In genomic region chr1:171646429-171646940, GRCm38 (mm10) we compare ENCODE assay signal across 31 mouse cellular contexts. TPM values are rescaled to one million over a fixed set of nuclear protein-coding genes. Genes with fewer than 3 reads are reported as not detected.
DNase-seq lines count a peak whose midpoint lies in the region; ATAC-seq and TF ChIP-seq lines count a peak whose summit lies in the region.
"Had no signal": no experiment of that assay in that cellular context is flagged by ENCODE, and none has a peak within 500 bp of the region (broad histone marks: within the 10 kb centered on the region; RNA-seq: fewer than 3 reads in every experiment).

No protein-coding gene starts in this region.

- H3K9ac ChIP-seq in hindbrain, embryonic 13.5 days: no peak overlapping the region
- H3K9ac ChIP-seq: forebrain, postnatal 0 days; heart, embryonic 13.5 days; hindbrain, embryonic 12.5 days; liver, embryonic 13.5 days; lung, embryonic 15.5 days; midbrain, embryonic 12.5 days; neural tube, embryonic 13.5 days had no signal

- H3K9me3 ChIP-seq in megakaryocyte, embryonic 14.5 days: no peaks in the 10 kb centered on the region
- no peaks in the 10 kb centered on the region for H3K9me3 ChIP-seq in hindbrain, embryonic 13.5 days
- H3K9me3 ChIP-seq: heart, embryonic 13.5 days; hindbrain, embryonic 12.5 days; liver, embryonic 13.5 days; lung, embryonic 15.5 days; midbrain, embryonic 12.5 days; neural tube, embryonic 13.5 days had no signal

- H3K27ac ChIP-seq in spleen, adult 2 months (ENCODE audit: insufficient read depth, low read length): peak overlapping the region; percentile 87
- peak overlapping the region; percentile 70 for H3K27ac ChIP-seq in bone marrow macrophage, adult 2 months (ENCODE audit: insufficient read depth, low read depth, low read length)
- no peak overlapping the region for H3K27ac ChIP-seq in hindbrain, embryonic 13.5 days
- H3K27ac ChIP-seq: heart, adult 2 months; heart, embryonic 13.5 days; hindbrain, embryonic 12.5 days; liver, embryonic 13.5 days; lung, embryonic 15.5 days; midbrain, embryonic 12.5 days; neural tube, embryonic 13.5 days; stomach, postnatal 0 days had no signal

- H3K36me3 ChIP-seq in spleen, adult 2 months (ENCODE audit: control insufficient read depth, insufficient read depth, low read length): no peaks in the 10 kb centered on the region
- H3K36me3 ChIP-seq in megakaryocyte, embryonic 14.5 days (replicated peaks; ENCODE audit: low read length): no peaks in the 10 kb centered on the region
- H3K36me3 ChIP-seq in hindbrain, embryonic 13.5 days: no peaks in the 10 kb centered on the region
- H3K36me3 ChIP-seq: heart, embryonic 13.5 days; hindbrain, embryonic 12.5 days; liver, embryonic 13.5 days; lung, embryonic 15.5 days; midbrain, embryonic 12.5 days; neural tube, embryonic 13.5 days had no signal

- DNase-seq in spleen, adult 2 months (ENCODE audit: low read depth in 1 of 2, low spot score in 2 of 2): peak in 1 of 2 experiments; percentile 15
- DNase-seq in spleen, postnatal 4 days (ENCODE audit: low spot score in 2 of 2): no peak
- DNase-seq in left cerebral cortex, postnatal 4 days: no peak
- DNase-seq: adrenal gland, postnatal 14 days; cerebellum, adult 11 months; cerebellum, adult 9-11 months; forebrain, postnatal 0 days; gastrocnemius, postnatal 14 days; heart, adult 2 months; kidney, adult 8-10 months; kidney, postnatal 10 days; liver, embryonic 13.5 days; lung, postnatal 4 days; retina, postnatal 1 day; thymus, postnatal 14 days had no signal

- TF ChIP-seq CTCF in spleen, adult 2 months (IDR thresholded peaks at IDR 0.05; ENCODE audit: extremely low read depth, insufficient read depth, insufficient read length, insufficient replicate concordance): no peak
- no peak for TF ChIP-seq CTCF in bone marrow macrophage, adult 2 months (IDR thresholded peaks at IDR 0.05; ENCODE audit: low read depth, low read length)

- H3K4me2 ChIP-seq in hindbrain, embryonic 13.5 days: no peak overlapping the region
- H3K4me2 ChIP-seq: heart, embryonic 13.5 days; hindbrain, embryonic 12.5 days; liver, embryonic 13.5 days; lung, embryonic 15.5 days; midbrain, embryonic 12.5 days; neural tube, embryonic 13.5 days had no signal

- WGBS in spleen, adult 2 months: 25% methylated on average over 5 of the region's 5 CpGs
- WGBS in hindbrain, embryonic 13.5 days: 80% methylated on average over 5 of the region's 5 CpGs

- peaks cover 27% of the 10 kb centered on the region; the same call in 1 of the 2 replicates for H3K4me1 ChIP-seq in spleen, adult 2 months (ENCODE audit: control insufficient read depth, insufficient read depth, insufficient read length)
- H3K4me1 ChIP-seq in bone marrow macrophage, adult 2 months (ENCODE audit: control insufficient read depth, insufficient read depth, low read length): peaks cover 35% of the 10 kb centered on the region
- peaks cover 16% of the 10 kb centered on the region for H3K4me1 ChIP-seq in megakaryocyte, embryonic 14.5 days
- H3K4me1 ChIP-seq in hindbrain, embryonic 13.5 days (replicated peaks): no peaks in the 10 kb centered on the region
- H3K4me1 ChIP-seq: heart, embryonic 13.5 days; hindbrain, embryonic 12.5 days; lung, embryonic 15.5 days; midbrain, embryonic 12.5 days; neural tube, embryonic 13.5 days had no signal

- H3K4me3 ChIP-seq in spleen, adult 2 months (ENCODE audit: extremely low read depth, insufficient read depth, insufficient read length): peak overlapping the region; percentile 45
- 0 out of 2 replicates have a peak overlapping the region, but pooled peaks have one; percentile 7 for H3K4me3 ChIP-seq in bone marrow macrophage, adult 2 months (ENCODE audit: insufficient read depth, low read length)
- H3K4me3 ChIP-seq in megakaryocyte, embryonic 14.5 days (replicated peaks): peak overlapping the region; percentile 60
- H3K4me3 ChIP-seq in hindbrain, embryonic 13.5 days: no peak overlapping the region
- H3K4me3 ChIP-seq: heart, adult 2 months; heart, embryonic 13.5 days; hindbrain, embryonic 12.5 days; liver, embryonic 13.5 days; lung, embryonic 15.5 days; midbrain, embryonic 12.5 days; neural tube, embryonic 13.5 days had no signal

- no peaks in the 10 kb centered on the region for H3K27me3 ChIP-seq in spleen, adult 2 months (ENCODE audit: control insufficient read depth, insufficient read depth, low read length)
- peaks cover 5% of the 10 kb centered on the region for H3K27me3 ChIP-seq in megakaryocyte, embryonic 14.5 days (replicated peaks)
- no peaks in the 10 kb centered on the region for H3K27me3 ChIP-seq in hindbrain, embryonic 13.5 days
- H3K27me3 ChIP-seq: heart, embryonic 13.5 days; hindbrain, embryonic 12.5 days; liver, embryonic 13.5 days; lung, embryonic 15.5 days; midbrain, embryonic 12.5 days; neural tube, embryonic 13.5 days had no signal

- no peak for ATAC-seq in hindbrain, embryonic 13.5 days (ENCODE audit: low FRiP score)
- no peak for ATAC-seq in erythroid progenitor cell, adult 5-6 weeks (replicated peaks; ENCODE audit: low FRiP score, poor library complexity, severe bottlenecking)
- ATAC-seq: forebrain, postnatal 0 days; inflammation-experienced regulatory T-cells, adult 6 months had no signal

- intact Hi-C loops in left cerebral cortex, postnatal 4 days (cut with DNase I): no loop called here

- no peak for TF ChIP-seq POLR2A in spleen, adult 2 months (IDR thresholded peaks at IDR 0.05; ENCODE audit: low read depth, low read length)
- no peak for TF ChIP-seq POLR2A in bone marrow macrophage, adult 2 months (IDR thresholded peaks at IDR 0.05; ENCODE audit: borderline replicate concordance, low read depth, low read length)

RNA-seq across cellular contexts. Expression of gene Slamf7, which starts 6.3 kb away (rescaled TPM):
- 9.6 and 12.3 TPM in 2 replicates for polyA plus RNA-seq in spleen, adult 2 months (2012; rRNA removed)
- polyA plus RNA-seq in bone marrow macrophage, adult 2 months (2012; ENCODE audit: insufficient read depth, insufficient read length, missing spikeins): 177 and 179 TPM in 2 replicates
- 0.31 TPM in 1 of 2 replicates, not detected in the other for polyA plus RNA-seq in megakaryocyte, embryonic 14.5 days (2012; ENCODE audit: insufficient read depth, low replicate concordance)
- polyA plus RNA-seq in hindbrain, embryonic 13.5 days (2015; fragmentation: Nextera tagmentation; extraction: Ambion mirVana): not detected in 2 replicates
- total RNA-seq in erythroid progenitor cell, adult 5-6 weeks (2015; ENCODE audit: low replicate concordance): 6.8 and 7.5 TPM in 2 replicates
- 4.7 and 16.6 TPM in 2 replicates for total RNA-seq in erythroid progenitor cell, adult 5-6 weeks (2017; ENCODE audit: low replicate concordance)
- total RNA-seq in left cerebral cortex, postnatal 4 days (2021): not detected
- total RNA-seq: gastrocnemius, postnatal 14 days; layer of hippocampus, adult 18-20 months; layer of hippocampus, postnatal 14 days had no signal
- polyA plus RNA-seq: embryonic facial prominence, embryonic 11.5 days; forebrain, embryonic 11.5 days; forebrain, postnatal 0 days; heart, embryonic 13.5 days; hindbrain, embryonic 12.5 days; limb, embryonic 11.5 days; liver, embryonic 13.5 days; midbrain, embryonic 12.5 days; neural tube, embryonic 13.5 days had no signal

RNA-seq across cellular contexts. Expression of gene Cd48, which starts 35.3 kb away (rescaled TPM):
- 46.1 and 50.3 TPM in 2 replicates for polyA plus RNA-seq in spleen, adult 2 months (2012; rRNA removed)
- polyA plus RNA-seq in bone marrow macrophage, adult 2 months (2012; ENCODE audit: insufficient read depth, insufficient read length, missing spikeins): 346 and 376 TPM in 2 replicates
- 0.70 TPM in 1 of 2 replicates, not detected in the other for polyA plus RNA-seq in megakaryocyte, embryonic 14.5 days (2012; ENCODE audit: insufficient read depth, low replicate concordance)
- 1.1 and 1.2 TPM in 2 replicates for polyA plus RNA-seq in hindbrain, embryonic 13.5 days (2015; fragmentation: Nextera tagmentation; extraction: Ambion mirVana)
- 36.5 and 53.0 TPM in 2 replicates for total RNA-seq in erythroid progenitor cell, adult 5-6 weeks (2015; ENCODE audit: low replicate concordance)
- total RNA-seq in erythroid progenitor cell, adult 5-6 weeks (2017; ENCODE audit: low replicate concordance): 15.0 and 22.4 TPM in 2 replicates
- total RNA-seq in left cerebral cortex, postnatal 4 days (2021): under 1 TPM in 1 of 2 experiments, not detected in 1; 0.32 TPM
- total RNA-seq: layer of hippocampus, postnatal 14 days had no signal
- polyA plus RNA-seq: forebrain, embryonic 11.5 days had no signal

RNA-seq across cellular contexts. Expression of gene Ly9, which starts 39.3 kb away (rescaled TPM):
- 23.8 and 27.7 TPM in 2 replicates for polyA plus RNA-seq in spleen, adult 2 months (2012; rRNA removed)
- polyA plus RNA-seq in bone marrow macrophage, adult 2 months (2012; ENCODE audit: insufficient read depth, insufficient read length, missing spikeins): 249 and 274 TPM in 2 replicates
- 3.3 TPM in 1 of 2 replicates, not detected in the other for polyA plus RNA-seq in megakaryocyte, embryonic 14.5 days (2012; ENCODE audit: insufficient read depth, low replicate concordance)
- 0.16 TPM in 1 of 2 replicates, not detected in the other for polyA plus RNA-seq in hindbrain, embryonic 13.5 days (2015; fragmentation: Nextera tagmentation; extraction: Ambion mirVana)
- total RNA-seq in erythroid progenitor cell, adult 5-6 weeks (2015; ENCODE audit: low replicate concordance): 9.2 and 14.4 TPM in 2 replicates
- total RNA-seq in erythroid progenitor cell, adult 5-6 weeks (2017; ENCODE audit: low replicate concordance): 6.7 and 15.0 TPM in 2 replicates
- total RNA-seq in left cerebral cortex, postnatal 4 days (2021): under 1 TPM in 1 of 2 experiments, not detected in 1; 0.22 TPM
- total RNA-seq: forebrain, postnatal 0 days; layer of hippocampus, postnatal 14 days had no signal
- polyA plus RNA-seq: embryonic facial prominence, embryonic 11.5 days; forebrain, embryonic 11.5 days; hindbrain, embryonic 12.5 days; limb, embryonic 11.5 days; midbrain, embryonic 12.5 days had no signal

Comparison
In these comparisons a context has a peak if more than half of its experiments do, and no peak if none do; other contexts are left out.
1. RNA of gene Slamf7, which starts 6.3 kb away (polyA plus RNA-seq): 177 to 179 TPM in bone marrow macrophage, adult 2 months; 9.6 to 12.3 TPM in spleen, adult 2 months, 0.31 TPM in megakaryocyte, embryonic 14.5 days and not detected in hindbrain, embryonic 13.5 days; every median in the first group is over 10 times any median in the second.
2. RNA of gene Cd48, which starts 35.3 kb away (polyA plus RNA-seq): 346 to 376 TPM in bone marrow macrophage, adult 2 months and 46.1 to 50.3 TPM in spleen, adult 2 months; 1.1 to 1.2 TPM in hindbrain, embryonic 13.5 days and 0.70 TPM in megakaryocyte, embryonic 14.5 days; every median in the first group is over 10 times any median in the second.